Mouse (Mus musculus): ENCODE measurements around the gene Macrod2.

DNA sequence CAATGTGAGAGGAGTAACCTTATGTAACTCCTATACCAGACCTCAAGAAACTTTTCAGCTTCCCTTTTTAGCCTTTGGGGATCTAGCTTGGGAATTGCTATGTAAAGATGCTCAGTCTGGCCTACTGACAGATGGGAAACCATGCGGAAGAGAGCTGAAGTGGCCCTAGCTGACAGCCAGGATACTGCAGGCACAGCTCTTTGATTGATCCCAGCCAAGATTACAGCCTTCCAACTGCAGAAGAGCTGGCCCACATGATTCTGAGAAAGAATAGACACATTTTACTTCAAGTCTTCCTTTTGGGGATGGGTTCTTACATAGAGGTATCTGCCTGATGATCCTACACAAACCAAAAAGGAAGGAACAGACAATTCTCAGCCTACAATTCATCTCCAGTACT, 387.9 kb downstream of the Macrod2 start:
- TF ChIP-seq POLR2A (IDR thresholded peaks at IDR 0.05; ENCODE audit: control insufficient read depth, low read depth, low read length) = no peak
- no peak for TF ChIP-seq CTCF (IDR thresholded peaks at IDR 0.05; ENCODE audit: control insufficient read depth, insufficient read depth, insufficient replicate concordance, low read depth, low read length)

All from testis, adult 2 months (tissue).